Mouse (Mus musculus) CD4-positive, CD25-positive, alpha-beta regulatory T cell (primary cell): Measurements from ENCODE around the gene Bola2. TPM values are rescaled to one million over a fixed set of nuclear protein-coding genes. Genes with fewer than 3 reads are reported as not detected.

Experiments
- polyA plus RNA-seq: library from polyadenylated mRNA; unstranded; fragments of 100-300 nt; shearing (Covaris generic); gene quantifications from one replicate; pipeline ENCODE4 v1.2.1, GENCODE M21; 2017

Bola2 gene
- polyA plus RNA-seq, result 118 TPM

GRCm38 (mm10) chr7:126695210-126695611 is at the start of gene Bola2:
TSS of gene Bola2 (plus strand) at chr7:126695401.

GRCm38 (mm10) chr7:126649231-126650051 is 45.8 kb upstream of the Bola2 start, which contains the start of gene Sgf29:
TSS of gene Sgf29 (plus strand) at chr7:126649309.

GRCm38 (mm10) chr7:126676207-126676606 is 19.0 kb upstream of the Bola2 start, which contains the start of gene Sult1a1:
TSS of gene Sult1a1 (minus strand) at chr7:126676432.

GRCm38 (mm10) chr7:126695631-126696207 is 518 bp downstream of the Bola2 start, which contains the start of gene Slx1b:
TSS of gene Slx1b (minus strand) at chr7:126695784.

GRCm38 (mm10) chr7:126707442-126708174 is 12.4 kb downstream of the Bola2 start, which contains the start of gene Coro1a:
TSS of gene Coro1a (minus strand) at chr7:126707787.

Other genes with a start within 250 kb of the Bola2 start
- 0.31 TPM for gene Atp2a1, start 232.3 kb upstream of the Bola2 start, polyA plus RNA-seq
- 47.6 TPM for gene Sh2b1, start 220.0 kb upstream of the Bola2 start, polyA plus RNA-seq
- 110 TPM for gene Tufm, start 208.0 kb upstream of the Bola2 start, polyA plus RNA-seq
- gene Atxn2l, start 192.0 kb upstream of the Bola2 start, polyA plus RNA-seq, result 111 TPM
- 186 TPM for gene Eif3c, start 129.0 kb upstream of the Bola2 start, polyA plus RNA-seq
- 2.1 TPM for gene Apobr, start 110.5 kb upstream of the Bola2 start, polyA plus RNA-seq
- 94.3 TPM for gene Cln3, start 109.6 kb upstream of the Bola2 start, polyA plus RNA-seq
- gene Il27, start 100.5 kb upstream of the Bola2 start, polyA plus RNA-seq, result not detected
- gene Nupr1, start 64.5 kb upstream of the Bola2 start, polyA plus RNA-seq, result 0.34 TPM
- 101 TPM for gene Sgf29, start 46.1 kb upstream of the Bola2 start, polyA plus RNA-seq
- 0.96 TPM for gene Sult1a1, start 19.0 kb upstream of the Bola2 start, polyA plus RNA-seq
- gene Slx1b, start 383 bp downstream of the Bola2 start, polyA plus RNA-seq, result 9.2 TPM
- gene Coro1a, start 12.4 kb downstream of the Bola2 start, polyA plus RNA-seq, result 3,348 TPM
- gene Mapk3, start 64.2 kb downstream of the Bola2 start, polyA plus RNA-seq, result 35.2 TPM
- gene Gdpd3, start 70.9 kb downstream of the Bola2 start, polyA plus RNA-seq, result 1.7 TPM
- 606 TPM for gene Ypel3, start 81.6 kb downstream of the Bola2 start, polyA plus RNA-seq
- 4.3 TPM for gene Tbx6, start 86.1 kb downstream of the Bola2 start, polyA plus RNA-seq
- 417 TPM for gene Ppp4c, start 97.1 kb downstream of the Bola2 start, polyA plus RNA-seq
- not detected for gene Fam57b, start 102.3 kb downstream of the Bola2 start, polyA plus RNA-seq
- not detected for gene 4930451I11Rik, start 136.2 kb downstream of the Bola2 start, polyA plus RNA-seq
- 0.14 TPM for gene Doc2a, start 152.0 kb downstream of the Bola2 start, polyA plus RNA-seq
- gene Hirip3, start 166.6 kb downstream of the Bola2 start, polyA plus RNA-seq, result 7.3 TPM
- 95.0 TPM for gene Ino80e, start 167.0 kb downstream of the Bola2 start, polyA plus RNA-seq
- gene Taok2, start 189.3 kb downstream of the Bola2 start, polyA plus RNA-seq, result 45.7 TPM
- 44.7 TPM for gene Tmem219, start 227.5 kb downstream of the Bola2 start, polyA plus RNA-seq
- gene Kctd13, start 233.5 kb downstream of the Bola2 start, polyA plus RNA-seq, result 39.8 TPM